13 mouse cellular contexts compared by ENCODE assay signal in genomic region chr2:33803083-33803615, GRCm38 (mm10).
DNase-seq lines count a peak whose midpoint lies in the region; ATAC-seq and TF ChIP-seq lines count a peak whose summit lies in the region.
"Had no signal": no experiment of that assay in that cellular context is flagged by ENCODE, and none has a peak within 500 bp of the region (broad histone marks: within the 10 kb centered on the region; RNA-seq: fewer than 3 reads in every experiment).

No protein-coding gene starts in this region.

- TF ChIP-seq POLR2A in brain, embryonic 14.5 days (IDR thresholded peaks at IDR 0.05; ENCODE audit: borderline replicate concordance, extremely low read depth, insufficient read depth, insufficient read length, poor library complexity, severe bottlenecking), result no peak
- TF ChIP-seq POLR2A in olfactory bulb, adult 2 months (IDR thresholded peaks at IDR 0.05; ENCODE audit: insufficient read depth, low read depth, low read length), result no peak

- no peak for TF ChIP-seq CTCF in brain, embryonic 14.5 days (IDR thresholded peaks at IDR 0.05; ENCODE audit: borderline replicate concordance, extremely low read depth, insufficient read depth, insufficient read length)
- no peak for TF ChIP-seq CTCF in olfactory bulb, adult 2 months (IDR thresholded peaks at IDR 0.05; ENCODE audit: insufficient read depth, low read depth, low read length)

- no peak overlapping the region for H3K4me3 ChIP-seq in olfactory bulb, adult 2 months (ENCODE audit: insufficient read depth, low read depth, low read length)
- H3K4me3 ChIP-seq: heart, embryonic 12.5 days had no signal

- H3K27ac ChIP-seq in olfactory bulb, adult 2 months (ENCODE audit: insufficient read depth, low read depth, low read length), result peak overlapping the region; percentile 30; the same call in 1 of the 2 replicates

- no peak for DNase-seq in frontal cortex, adult 2 months (ENCODE audit: extremely low spot score in 1 of 2, low spot score in 1 of 2)
- peak; percentile 60 to 62 for DNase-seq in right cerebral cortex, postnatal 10 days (ENCODE audit: low spot score in 2 of 2)
- no peak for DNase-seq in right cerebral cortex, postnatal 36 days (ENCODE audit: low spot score in 2 of 2)
- peak; percentile 64 for DNase-seq in brain, embryonic 14.5 days (ENCODE audit: low read depth)
- no peak for DNase-seq in yolk sac, embryonic 10.5 days (ENCODE audit: low spot score)
- DNase-seq: adrenal gland, postnatal 14 days; cerebellum, adult 2 months; kidney, adult 9 months; kidney, postnatal 36 days; lung, postnatal 36 days had no signal

- H3K4me1 ChIP-seq in olfactory bulb, adult 2 months (ENCODE audit: control insufficient read depth, insufficient read depth, low read length), result peaks cover 54% of the 10 kb centered on the region

- 35% methylated on average over 12 of the region's 12 CpGs for WGBS in olfactory bulb, adult 2 months

- ATAC-seq in frontal cortex, adult (ENCODE audit: low TSS enrichment), result peak; percentile 42; the same call in 1 of the 2 replicates

Comparison
In these comparisons a context has a peak if more than half of its experiments do, and no peak if none do; other contexts are left out.
1. DNase-seq: peak in right cerebral cortex, postnatal 10 days (2 of 2) and brain, embryonic 14.5 days (single experiment); none in frontal cortex, adult 2 months (0 of 2), right cerebral cortex, postnatal 36 days (0 of 2) and yolk sac, embryonic 10.5 days (single experiment).